Mouse (Mus musculus): ENCODE data around the gene Abca7.
A peak's percentile ranks its signal among the peaks of the same experiment; 100 is the strongest.

Gene Abca7

GRCm38 (mm10) chr10:79974087-79974486 lies 22.2 kb upstream of the Abca7 start:
- no peak for DNase-seq (ENCODE audit: low read depth, low spot score)

- DNase-seq (ENCODE audit: low read depth, low spot score): no peak
Observed at GRCm38 (mm10) chr10:79974668-79975067, 21.6 kb upstream of the Abca7 start.

DNA sequence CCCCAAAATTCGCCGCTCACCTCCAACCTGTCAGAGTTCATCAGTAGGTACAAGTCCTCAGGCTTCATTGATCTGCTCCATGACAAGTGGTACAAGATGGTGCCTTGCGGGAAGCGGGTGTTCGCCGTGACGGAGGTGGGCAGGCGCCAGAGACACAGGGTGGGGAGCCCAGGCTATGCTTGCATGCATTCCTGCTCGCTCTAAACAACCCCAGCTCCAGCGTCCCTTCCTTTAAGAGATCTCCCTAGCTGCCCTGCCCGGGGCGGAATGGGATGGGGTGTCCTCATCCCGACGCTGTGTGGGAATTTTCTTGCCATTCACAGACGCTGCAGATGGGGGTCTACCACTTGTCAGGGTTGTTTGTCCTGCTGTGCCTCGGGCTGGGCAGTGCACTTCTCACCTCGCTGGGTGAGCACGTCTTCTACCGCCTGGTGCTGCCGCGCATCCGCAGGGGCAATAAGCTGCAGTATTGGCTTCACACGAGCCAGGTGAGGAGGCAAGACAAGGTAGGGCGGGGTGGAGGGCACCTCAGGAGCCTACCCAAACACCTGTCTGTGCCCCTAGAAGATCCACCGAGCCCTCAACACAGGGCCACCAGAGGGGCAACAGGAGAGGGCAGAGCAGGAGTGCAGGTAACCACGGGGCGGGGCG lies 20.1 kb upstream of the Abca7 start:
- DNase-seq (ENCODE audit: low read depth, low spot score): no peak

DNA sequence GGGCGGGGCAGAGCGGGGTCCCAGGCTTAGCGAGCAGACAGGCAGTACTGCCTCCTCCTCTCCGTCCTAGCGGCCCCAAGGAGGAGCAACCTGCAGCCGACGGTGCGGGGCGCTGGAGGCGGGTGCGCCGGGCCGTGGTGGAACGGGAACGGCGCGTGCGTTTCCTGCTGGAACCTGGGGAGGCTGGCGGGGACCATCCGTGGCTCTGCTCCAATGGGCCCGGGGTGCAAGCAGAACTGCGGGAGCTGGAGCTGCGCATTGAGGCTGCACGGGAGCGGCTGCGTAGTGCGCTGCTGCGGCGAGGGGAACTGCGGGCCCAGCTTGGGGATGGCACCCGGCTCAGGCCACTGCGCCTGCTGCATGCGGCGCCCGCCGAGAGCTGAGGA lies 19.6 kb upstream of the Abca7 start:
- no peak for DNase-seq (ENCODE audit: low read depth, low spot score)

GRCm38 (mm10) chr10:79977324-79977723 lies 19.0 kb upstream of the Abca7 start:
- no peak for DNase-seq (ENCODE audit: low read depth, low spot score)

DNA sequence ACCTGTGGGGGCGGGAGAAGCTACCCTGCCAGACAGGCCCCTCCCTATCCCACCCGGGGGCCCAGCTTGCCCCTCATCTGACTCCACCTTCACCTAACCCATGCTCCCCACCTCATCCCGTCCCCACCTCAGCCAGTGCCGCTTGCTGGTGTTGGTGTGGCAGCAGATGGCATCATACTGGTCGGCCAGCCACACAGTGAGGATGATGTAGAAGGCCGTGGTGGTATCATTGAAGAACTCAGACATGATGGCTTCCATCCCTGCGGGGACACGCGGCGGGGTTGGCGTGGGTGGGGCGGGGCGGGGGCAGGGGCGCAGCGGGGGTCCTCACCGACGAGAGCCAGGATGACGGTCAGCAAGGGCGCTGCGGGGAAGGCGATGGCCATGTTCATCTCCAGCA lies 18.2 kb upstream of the Abca7 start:
- DNase-seq (ENCODE audit: low read depth, low spot score): no peak

- no peak for DNase-seq (ENCODE audit: low read depth, low spot score)
Observed at GRCm38 (mm10) chr10:79979401-79980155, 16.7 kb upstream of the Abca7 start.

DNA sequence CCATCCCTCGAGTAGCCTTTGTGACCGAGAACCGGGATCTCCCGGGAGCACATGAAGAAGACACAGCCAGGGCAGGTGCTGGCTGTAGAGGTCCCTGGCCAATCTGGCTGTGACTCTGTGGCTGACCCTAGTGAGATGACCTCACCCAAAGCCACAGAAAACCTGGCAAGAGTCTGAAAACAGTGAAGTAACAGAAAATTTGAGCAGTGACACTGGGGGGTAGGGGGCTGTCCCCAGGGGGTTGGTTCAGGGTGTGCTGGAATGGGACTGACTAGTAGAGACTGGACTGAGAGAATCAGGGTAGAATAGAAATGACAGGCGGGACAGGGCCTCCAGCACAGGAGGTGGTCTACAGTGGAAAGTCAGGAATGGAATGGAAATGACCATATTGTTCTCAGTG lies 13.1 kb upstream of the Abca7 start:
- no peak for DNase-seq (ENCODE audit: low read depth, low spot score)

DNA sequence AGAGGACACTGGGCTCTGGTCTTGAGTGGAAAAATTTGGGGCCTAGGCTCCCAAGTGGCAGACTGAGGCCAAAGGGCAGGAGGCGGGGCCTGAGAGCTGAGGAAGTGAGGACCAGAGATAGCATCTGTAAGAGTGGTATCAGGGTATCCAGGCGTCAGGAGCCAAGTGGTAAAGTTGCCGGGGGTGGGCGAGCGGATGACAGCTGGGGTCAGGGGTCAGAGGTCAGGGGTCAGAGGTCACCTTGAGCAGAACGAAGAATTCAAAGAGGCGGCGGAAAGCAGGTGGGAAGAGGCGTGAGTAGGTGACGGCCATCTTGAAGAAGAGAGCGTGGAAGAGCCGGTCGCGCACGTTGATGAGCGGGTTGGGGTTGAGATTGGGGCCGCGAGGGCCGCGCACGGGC lies 12.6 kb upstream of the Abca7 start:
- no peak for DNase-seq (ENCODE audit: low read depth, low spot score)

GRCm38 (mm10) chr10:79984195-79984816 lies 12.0 kb upstream of the Abca7 start, which contains the start of gene Tmem259:
Gene Tmem259, minus strand, starts transcription at chr10:79984330.
- peak; percentile 81 for DNase-seq (ENCODE audit: low read depth, low spot score)

DNA sequence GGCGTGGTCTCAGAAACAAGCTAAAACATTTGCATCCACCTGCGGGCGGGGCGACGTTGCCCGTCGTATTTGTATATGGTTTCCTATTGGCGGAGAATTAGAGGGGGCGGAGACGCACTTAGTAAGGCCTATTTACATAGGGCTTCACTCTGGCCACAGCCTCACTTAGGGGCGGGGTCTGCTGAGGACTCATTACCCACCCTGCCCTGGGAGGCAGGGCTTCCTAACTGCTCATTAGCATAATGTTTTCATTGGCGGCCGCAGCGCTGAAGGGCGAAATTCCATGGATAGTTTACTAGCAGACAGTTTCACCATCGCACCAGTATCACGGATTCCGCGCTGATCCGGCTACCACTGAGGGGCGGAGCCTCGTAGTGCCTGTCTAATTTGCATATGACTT lies 11.4 kb upstream of the Abca7 start:
- DNase-seq (ENCODE audit: low read depth, low spot score): peak; percentile 94

GRCm38 (mm10) chr10:79985334-79986231 lies 10.7 kb upstream of the Abca7 start:
- DNase-seq (ENCODE audit: low read depth, low spot score): peak; percentile 45

DNA sequence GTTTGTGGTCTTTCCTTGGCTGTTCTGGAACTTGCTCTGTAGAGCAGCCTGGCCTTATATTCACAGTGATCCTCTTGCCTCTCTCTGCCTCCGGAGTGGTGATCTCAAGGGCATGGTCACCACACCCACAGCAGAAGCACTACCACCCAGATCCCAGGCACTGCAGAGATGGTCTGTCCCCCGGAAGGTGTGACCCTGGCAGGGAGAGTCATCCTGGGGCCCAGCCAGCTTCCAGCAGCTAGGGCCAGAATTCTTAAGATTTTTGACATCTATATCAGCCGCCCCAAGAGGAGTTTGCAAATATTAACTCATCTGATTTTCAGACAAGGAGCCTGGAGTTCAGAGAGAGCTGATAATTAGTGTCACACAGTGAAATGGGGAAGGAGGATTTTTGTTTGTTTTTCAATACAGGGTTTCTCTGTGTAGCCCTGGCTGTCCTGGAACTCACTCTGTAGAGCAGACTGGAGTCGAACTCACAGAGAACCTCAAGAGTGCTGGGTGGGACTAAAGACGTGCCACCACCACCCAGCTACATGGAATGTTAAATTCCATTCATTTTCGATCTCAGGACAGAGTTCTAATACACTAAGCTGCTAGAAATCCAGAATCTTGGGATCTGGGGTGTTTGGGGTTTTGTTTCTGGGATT lies 9.9 kb upstream of the Abca7 start:
- DNase-seq (ENCODE audit: low read depth, low spot score): no peak

GRCm38 (mm10) chr10:79986963-79987362 lies 9.3 kb upstream of the Abca7 start:
- peak; percentile 63 for DNase-seq (ENCODE audit: low read depth, low spot score)

- no peak for DNase-seq (ENCODE audit: low read depth, low spot score)
Observed at GRCm38 (mm10) chr10:79987771-79988505, 8.4 kb upstream of the Abca7 start.

DNA sequence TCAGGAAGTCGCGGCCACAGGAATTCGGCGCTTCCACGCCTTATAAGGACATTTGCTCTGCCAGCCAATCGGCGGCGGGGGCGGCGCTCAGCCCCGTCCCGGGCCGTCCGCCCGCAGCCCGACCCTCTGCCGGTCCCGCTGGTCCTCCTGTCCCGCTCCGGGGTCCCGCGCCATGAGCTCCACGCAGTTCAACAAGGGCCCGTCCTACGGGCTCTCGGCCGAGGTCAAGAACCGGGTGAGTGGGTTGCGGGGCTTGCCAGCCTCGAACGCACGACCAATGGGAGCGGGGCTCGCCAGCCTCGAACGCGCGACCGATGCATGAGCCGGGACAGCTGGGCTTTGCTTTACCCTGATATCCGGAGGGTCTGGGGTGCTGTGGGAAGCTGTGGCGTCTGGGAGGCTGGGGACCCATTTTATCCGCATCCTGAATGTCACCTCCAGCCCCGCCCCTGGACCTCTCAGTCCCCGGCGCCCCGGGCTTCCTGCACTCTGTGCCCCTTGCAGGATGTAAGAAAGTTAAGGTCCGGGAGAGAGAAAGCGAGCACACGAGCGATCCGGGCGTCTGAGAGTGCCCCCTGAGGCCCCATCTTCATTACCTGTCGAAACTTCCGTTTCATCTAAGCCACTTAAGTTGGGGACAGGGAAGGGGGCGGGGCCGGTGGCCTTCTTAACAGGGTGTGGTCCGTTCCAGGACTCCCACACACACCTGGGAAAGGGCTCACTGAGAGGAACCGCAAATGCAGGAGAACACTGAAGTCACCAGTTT lies 7.6 kb upstream of the Abca7 start, which contains the start of gene Cnn2:
Gene Cnn2 (plus strand): TSS at position 79 of the 766 bp plus-strand sequence.
- no peak for DNase-seq (ENCODE audit: low read depth, low spot score)

DNA sequence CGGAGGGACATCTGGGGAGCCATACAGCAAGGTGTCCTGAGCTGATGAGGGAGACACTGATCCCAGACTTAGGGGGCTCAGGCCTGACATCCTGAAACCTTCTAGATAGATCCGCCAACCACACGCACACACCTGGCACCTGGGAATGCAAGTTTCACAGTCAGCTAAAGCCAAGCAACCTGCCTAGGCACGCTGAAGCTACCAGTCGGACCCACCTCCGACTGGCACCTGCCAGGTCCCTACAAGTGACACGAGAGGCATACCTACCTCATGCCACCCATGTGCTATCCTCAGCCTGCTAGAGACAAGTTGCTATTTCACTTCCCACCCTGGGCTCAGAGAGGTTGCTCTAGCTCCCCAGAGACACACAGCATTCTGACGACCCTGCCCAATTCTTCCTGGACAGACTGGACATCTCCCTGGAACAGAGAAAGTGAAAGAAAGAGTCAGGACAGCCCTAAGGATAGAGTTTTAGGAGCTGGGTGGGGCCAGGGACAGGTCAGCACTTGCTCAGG lies 7.0 kb upstream of the Abca7 start:
- no peak for DNase-seq (ENCODE audit: low read depth, low spot score)

DNA sequence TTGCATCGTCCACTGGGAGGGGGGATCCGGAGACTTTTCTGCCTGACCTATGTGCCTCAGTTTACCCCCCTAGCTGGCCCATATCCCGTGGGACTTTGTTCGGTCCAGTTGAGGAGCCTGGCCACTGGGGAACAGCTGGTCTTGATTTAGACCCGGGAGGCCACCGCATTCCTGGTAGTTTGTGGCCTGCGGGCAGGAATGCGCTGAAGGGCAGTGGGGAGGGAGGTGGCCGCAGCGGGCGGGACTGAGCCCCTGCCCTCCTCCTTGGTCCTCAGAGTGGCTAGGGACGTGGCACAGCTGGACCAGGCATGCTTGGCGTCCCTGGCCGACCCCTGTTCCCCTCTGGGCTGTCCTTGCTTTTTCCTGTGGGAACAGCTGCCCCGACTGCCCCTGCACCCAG lies 6.4 kb upstream of the Abca7 start:
- no peak for DNase-seq (ENCODE audit: low read depth, low spot score)

DNA sequence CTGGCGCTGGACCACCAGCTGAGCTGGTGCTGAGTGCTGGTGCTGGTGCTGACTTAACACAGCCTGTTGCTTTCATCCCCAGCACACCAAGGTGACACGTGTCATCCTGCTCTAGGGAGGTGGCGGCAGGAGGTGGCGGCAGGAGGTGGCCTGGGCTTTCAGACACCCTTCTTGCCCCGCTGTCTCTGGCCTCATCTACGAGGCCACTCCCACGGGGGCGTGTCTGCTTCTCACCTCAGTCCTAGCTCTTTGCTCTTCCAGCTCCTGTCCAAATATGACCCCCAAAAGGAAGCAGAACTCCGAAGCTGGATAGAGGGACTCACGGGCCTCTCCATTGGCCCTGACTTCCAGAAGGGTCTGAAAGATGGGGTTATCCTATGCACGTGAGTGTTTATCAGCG lies 5.2 kb upstream of the Abca7 start:
- no peak for DNase-seq (ENCODE audit: low read depth, low spot score)

- no peak for DNase-seq (ENCODE audit: low read depth, low spot score)
Observed at GRCm38 (mm10) chr10:79991548-79991947, 4.7 kb upstream of the Abca7 start.
